Mouse (Mus musculus) neural tube, embryonic 12.5 days (tissue): ENCODE data around the gene Lrrc4b. TPM values are rescaled to one million over a fixed set of nuclear protein-coding genes. Genes with fewer than 3 reads are reported as not detected.

Experiments used
- ATAC-seq: fragments of 200-750 bp; cut with Nextera tagmentation; 2 replicates; pipeline ENCODE4 v1.8.0; 2017; ENCODE audit warnings: low read depth, mild to moderate bottlenecking, moderate TSS enrichment, moderate library complexity; ENCODE audit not compliant: low FRiP score
- H3K27ac ChIP-seq: fragments of 300-500 bp; sonication (generic); 2 replicates; pipeline ENCODE4 v1.5.1; 2016
- H3K27me3 ChIP-seq: fragments of 300-500 bp; sonication (generic); replicated peaks from 2 replicates; pipeline ENCODE4 v1.6.1; 2016; ENCODE audit warnings: mild to moderate bottlenecking
- H3K36me3 ChIP-seq: fragments of 300-500 bp; sonication (generic); 2 replicates; pipeline ENCODE4 v1.6.1; 2016; ENCODE audit warnings: mild to moderate bottlenecking
- H3K4me1 ChIP-seq: fragments of 300-500 bp; sonication (generic); 2 replicates; pipeline ENCODE4 v1.6.1; 2016
- H3K4me2 ChIP-seq: fragments of 300-500 bp; sonication (generic); replicated peaks from 2 replicates; pipeline ENCODE4 v1.6.1; 2016; ENCODE audit warnings: mild to moderate bottlenecking
- H3K4me3 ChIP-seq: fragments of 300-500 bp; sonication (generic); 2 replicates; pipeline ENCODE4 v1.5.1; 2016
- H3K9ac ChIP-seq: fragments of 300-500 bp; sonication (generic); 2 replicates; pipeline ENCODE4 v1.6.1; 2016; ENCODE audit warnings: mild to moderate bottlenecking
- H3K9me3 ChIP-seq: fragments of 300-500 bp; sonication (generic); 2 replicates; pipeline ENCODE4 v1.6.1; 2016; ENCODE audit warnings: mild to moderate bottlenecking
- WGBS: fragments of 180-500 bp; shearing (Covaris S2); methylation state at CpG from one replicate; pipeline ENCODE4 v1.1.7; 2016; 5-methylcytosine and 5-hydroxymethylcytosine counted together
- polyA plus RNA-seq: library from polyadenylated mRNA; unstranded; fragments of >200 nt; fragmentation: Nextera tagmentation; extraction: Ambion mirVana; gene quantifications from 2 replicates; pipeline ENCODE4 v1.2.1, GENCODE M21; 2016

Gene Lrrc4b
- polyA plus RNA-seq, 1 experiment from 2014 or later, result 10.4 TPM

- H3K9me3 ChIP-seq, result no peaks in the 10 kb centered on the region
- H3K27ac ChIP-seq, result peak within 1 kb of the TSS; percentile 64; the same call in 1 of the 2 replicates
- H3K4me1 ChIP-seq, result peaks cover 39% of the 10 kb centered on the region
- peak within 1 kb of the TSS; percentile 58 for H3K4me2 ChIP-seq
- peak; percentile 93 for ATAC-seq
- peak within 1 kb of the TSS; percentile 60 for H3K4me3 ChIP-seq
- H3K27me3 ChIP-seq, result peaks cover 8% of the 10 kb centered on the region; the same call in 1 of the 2 replicates
- under 1% methylated on average over 42 of the region's 42 CpGs for WGBS
- peak within 1 kb of the TSS; percentile 58 for H3K9ac ChIP-seq
- H3K36me3 ChIP-seq, result peaks cover 5% of the 10 kb centered on the region; the same call in 1 of the 2 replicates
Measured at GRCm38 (mm10) chr7:44467811-44468411, 39.1 kb downstream of the Lrrc4b start, which contains the start of gene Josd2. Gene Josd2, plus strand, starts transcription at chr7:44467980.

DNA sequence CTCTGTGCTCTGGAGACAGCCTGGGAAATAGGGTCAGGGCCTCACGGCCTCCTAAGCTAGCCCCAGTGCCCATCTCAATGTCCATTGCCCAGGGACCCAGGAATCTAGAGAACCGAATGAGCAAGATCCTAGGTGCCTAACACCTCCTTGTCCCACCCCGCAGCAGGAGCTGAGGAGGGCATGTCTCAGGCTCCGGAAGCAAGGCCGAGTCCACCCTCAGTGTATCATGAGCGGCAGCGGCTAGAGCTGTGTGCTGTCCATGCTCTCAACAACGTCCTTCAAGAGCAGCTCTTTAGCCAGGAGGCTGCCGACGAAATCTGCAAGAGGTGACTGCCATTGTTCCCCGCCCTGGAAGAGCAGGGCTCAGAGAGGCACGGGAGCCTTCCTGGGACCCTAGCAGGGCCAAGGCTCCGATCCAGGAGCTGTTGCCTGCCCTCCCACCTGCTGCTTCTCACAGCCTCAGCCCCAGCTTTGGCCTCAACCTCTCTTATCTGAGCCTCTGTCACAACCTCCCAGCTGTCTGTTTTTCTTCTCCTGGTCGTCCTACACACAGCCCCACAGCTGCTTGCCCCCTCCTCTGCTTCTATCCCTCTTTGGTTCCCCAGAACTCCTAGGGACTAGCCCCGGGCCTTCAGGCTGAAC lies 39.9 kb downstream of the Lrrc4b start:
- Histone ChIP-seq H3K27ac (peak overlapping the region; percentile 38; the same call in 1 of the 2 replicates), H3K4me3 (peak overlapping the region; percentile 60), H3K9me3 (no peaks in the 10 kb centered on the region), H3K27me3 (peaks cover 3% of the 10 kb centered on the region; the same call in 1 of the 2 replicates), H3K4me2 (peak overlapping the region; percentile 58), H3K4me1 (peaks cover 39% of the 10 kb centered on the region), H3K9ac (peak overlapping the region; percentile 58), H3K36me3 (no peaks in the 10 kb centered on the region)
- no peak for ATAC-seq
- WGBS, result 68% methylated on average over 15 of the region's 15 CpGs

DNA sequence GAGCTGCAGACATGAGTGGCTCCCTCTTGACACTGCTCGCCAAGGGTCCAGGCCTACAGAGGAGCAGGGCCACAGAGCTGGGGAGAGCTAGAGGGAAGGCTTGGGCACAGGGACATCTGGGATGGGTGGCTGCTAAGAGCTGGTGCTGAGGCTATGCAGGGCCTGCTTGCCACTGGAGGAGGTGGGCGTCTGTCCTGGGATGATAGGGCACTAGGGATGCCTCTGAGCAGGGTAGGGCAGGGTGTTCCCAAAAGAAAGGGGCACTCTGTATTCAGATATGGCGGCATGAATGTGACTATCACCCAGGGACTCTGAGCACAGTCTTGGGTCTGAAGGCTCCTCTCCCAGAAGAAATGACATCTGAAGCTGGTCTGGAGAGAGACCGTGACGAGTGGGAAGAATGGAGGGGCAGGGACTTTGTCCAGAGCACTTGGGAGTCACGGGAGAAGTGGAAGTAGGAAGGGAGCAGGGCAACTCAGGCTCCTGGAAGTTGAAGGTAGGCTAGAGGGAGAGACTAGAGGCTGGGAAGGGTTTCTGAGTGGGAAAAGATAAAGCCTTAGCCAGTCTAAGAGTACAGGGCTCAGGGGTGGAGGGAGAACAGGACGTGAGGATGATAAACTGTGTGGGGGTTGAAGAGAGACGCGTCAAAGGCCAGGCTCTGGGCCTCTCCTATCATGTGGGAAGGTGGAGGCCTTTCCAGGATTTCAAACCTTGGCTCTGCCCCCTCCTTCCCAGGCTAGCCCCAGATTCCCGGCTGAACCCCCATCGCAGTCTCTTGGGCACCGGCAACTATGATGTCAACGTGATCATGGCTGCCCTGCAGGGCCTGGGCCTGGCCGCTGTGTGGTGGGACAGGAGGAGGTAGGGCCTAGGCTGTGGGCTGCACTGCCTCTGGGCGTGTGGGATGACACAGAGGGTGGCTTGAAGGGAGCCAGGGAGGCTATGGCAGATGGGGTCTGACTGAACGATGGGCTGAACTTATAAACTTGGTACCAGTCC lies 41.2 kb downstream of the Lrrc4b start:
- Histone ChIP-seq H3K9me3 (no peaks in the 10 kb centered on the region), H3K27me3 (no peaks in the 10 kb centered on the region), H3K4me3 (no peak overlapping the region), H3K4me1 (peaks cover 37% of the 10 kb centered on the region), H3K36me3 (no peaks in the 10 kb centered on the region), H3K9ac (peak overlapping the region; percentile 3; the same call in 1 of the 2 replicates), H3K4me2 (0 out of 2 replicates have a peak overlapping the region, but pooled peaks have one; percentile 7), H3K27ac (no peak overlapping the region)
- no peak for ATAC-seq
- WGBS, result 90% methylated on average over 16 of the region's 16 CpGs

GRCm38 (mm10) chr7:44470696-44471612 lies 42.1 kb downstream of the Lrrc4b start:
- Histone ChIP-seq H3K36me3 (no peaks in the 10 kb centered on the region), H3K9ac (no peak overlapping the region), H3K4me3 (no peak overlapping the region), H3K9me3 (no peaks in the 10 kb centered on the region), H3K4me2 (no peak overlapping the region), H3K27ac (no peak overlapping the region), H3K27me3 (peaks cover 8% of the 10 kb centered on the region; the same call in 1 of the 2 replicates), H3K4me1 (peaks cover 37% of the 10 kb centered on the region)
- no peak for ATAC-seq
- WGBS, result 87% methylated on average over 16 of the region's 16 CpGs

GRCm38 (mm10) chr7:44471880-44472557 lies 43.2 kb downstream of the Lrrc4b start:
- Histone ChIP-seq H3K27ac (no peak overlapping the region), H3K27me3 (peaks cover 18% of the 10 kb centered on the region), H3K9ac (no peak overlapping the region), H3K4me3 (no peak overlapping the region), H3K36me3 (no peaks in the 10 kb centered on the region), H3K9me3 (no peaks in the 10 kb centered on the region), H3K4me1 (peaks cover 37% of the 10 kb centered on the region), H3K4me2 (no peak overlapping the region)
- WGBS, result 52% methylated on average over 6 of the region's 6 CpGs
- no peak for ATAC-seq

GRCm38 (mm10) chr7:44472558-44472885 lies 43.7 kb downstream of the Lrrc4b start:
- no peak overlapping the region for H3K27ac ChIP-seq
- no peak overlapping the region for H3K9ac ChIP-seq
- no peak overlapping the region for H3K4me2 ChIP-seq
- no peaks in the 10 kb centered on the region for H3K36me3 ChIP-seq
- no peak overlapping the region for H3K4me3 ChIP-seq
- ATAC-seq, result no peak
- H3K4me1 ChIP-seq, result peaks cover 37% of the 10 kb centered on the region
- H3K9me3 ChIP-seq, result no peaks in the 10 kb centered on the region
- WGBS, result 21% methylated on average over 1 of the region's 1 CpGs
- H3K27me3 ChIP-seq, result peaks cover 23% of the 10 kb centered on the region

- 60% methylated on average over 9 of the region's 9 CpGs for WGBS
- Histone ChIP-seq H3K4me1 (peaks cover 37% of the 10 kb centered on the region), H3K27ac (no peak overlapping the region)
Measured at GRCm38 (mm10) chr7:44472961-44473646, 44.3 kb downstream of the Lrrc4b start.

DNA sequence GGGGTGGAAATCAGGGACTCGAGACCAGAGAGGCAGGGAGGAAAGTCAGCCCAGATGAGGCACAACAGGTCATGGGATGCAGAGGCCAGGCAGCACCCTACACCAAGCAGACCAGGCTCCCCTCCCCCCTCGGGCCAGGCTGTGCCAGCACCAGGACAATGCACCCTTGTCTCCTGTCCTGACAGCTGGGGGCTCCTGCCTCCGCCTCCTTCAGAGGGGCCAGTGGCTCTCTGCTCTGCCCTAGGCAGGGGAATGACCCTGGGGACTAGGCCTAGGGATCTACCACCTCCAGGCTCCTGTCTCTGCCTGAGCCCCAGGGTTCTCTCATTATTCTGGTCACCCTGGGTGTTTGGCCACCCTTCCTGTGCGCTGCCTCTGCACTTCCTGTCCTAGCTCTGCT lies 45.6 kb downstream of the Lrrc4b start:
- Histone ChIP-seq H3K9me3 (no peaks in the 10 kb centered on the region), H3K4me2 (peak overlapping the region; percentile 31), H3K27ac (0 out of 2 replicates have a peak overlapping the region, but pooled peaks have one; percentile 33), H3K27me3 (peaks cover 39% of the 10 kb centered on the region), H3K4me1 (peaks cover 27% of the 10 kb centered on the region), H3K4me3 (no peak overlapping the region), H3K36me3 (no peaks in the 10 kb centered on the region), H3K9ac (peak overlapping the region; percentile 47)
- ATAC-seq, result peak; percentile 88
- WGBS, result 10% methylated on average over 4 of the region's 4 CpGs

More at GRCm38 (mm10) chr7:44472961-44473646, 44.3 kb downstream of the Lrrc4b start:
- H3K36me3 ChIP-seq, result no peaks in the 10 kb centered on the region
- no peaks in the 10 kb centered on the region for H3K9me3 ChIP-seq
- no peak for ATAC-seq
- peak overlapping the region; percentile 42; the same call in 1 of the 2 replicates for H3K9ac ChIP-seq
- H3K4me3 ChIP-seq, result no peak overlapping the region
- peaks cover 28% of the 10 kb centered on the region for H3K27me3 ChIP-seq
- H3K4me2 ChIP-seq, result no peak overlapping the region

- no peak overlapping the region for H3K9ac ChIP-seq
- no peak; the same call in 1 of the 2 replicates for ATAC-seq
- WGBS, result 36% methylated on average over 5 of the region's 5 CpGs
- H3K9me3 ChIP-seq, result no peaks in the 10 kb centered on the region
- peaks cover 27% of the 10 kb centered on the region for H3K4me1 ChIP-seq
- peak overlapping the region; percentile 31 for H3K4me2 ChIP-seq
- H3K4me3 ChIP-seq, result no peak overlapping the region
- peaks cover 47% of the 10 kb centered on the region for H3K27me3 ChIP-seq
- no peaks in the 10 kb centered on the region for H3K36me3 ChIP-seq
- 0 out of 2 replicates have a peak overlapping the region, but pooled peaks have one; percentile 32 for H3K27ac ChIP-seq
Measured at GRCm38 (mm10) chr7:44475046-44475614, 46.3 kb downstream of the Lrrc4b start.

- Histone ChIP-seq H3K9ac (no peak overlapping the region), H3K27me3 (peaks cover 42% of the 10 kb centered on the region), H3K36me3 (no peaks in the 10 kb centered on the region; the same call in 1 of the 2 replicates), H3K4me1 (peaks cover 3% of the 10 kb centered on the region; the same call in 1 of the 2 replicates), H3K4me2 (no peak overlapping the region), H3K27ac (no peak overlapping the region), H3K9me3 (no peaks in the 10 kb centered on the region), H3K4me3 (no peak overlapping the region)
- ATAC-seq, result no peak
- 76% methylated on average over 3 of the region's 3 CpGs for WGBS
Measured at GRCm38 (mm10) chr7:44482836-44483435, 54.1 kb downstream of the Lrrc4b start.
